Mouse (Mus musculus) urinary bladder, adult 18-20 months (tissue): ENCODE results near the gene Foxn3.

Experiments used
- DNase-seq, 2 experiments: peaks; one replicate each; pipeline ENCODE4 v3.0.0; 2022; ENCODE audit warnings: low spot score in 2 of 2, mixed read lengths in 2 of 2

Gene Foxn3

DNA sequence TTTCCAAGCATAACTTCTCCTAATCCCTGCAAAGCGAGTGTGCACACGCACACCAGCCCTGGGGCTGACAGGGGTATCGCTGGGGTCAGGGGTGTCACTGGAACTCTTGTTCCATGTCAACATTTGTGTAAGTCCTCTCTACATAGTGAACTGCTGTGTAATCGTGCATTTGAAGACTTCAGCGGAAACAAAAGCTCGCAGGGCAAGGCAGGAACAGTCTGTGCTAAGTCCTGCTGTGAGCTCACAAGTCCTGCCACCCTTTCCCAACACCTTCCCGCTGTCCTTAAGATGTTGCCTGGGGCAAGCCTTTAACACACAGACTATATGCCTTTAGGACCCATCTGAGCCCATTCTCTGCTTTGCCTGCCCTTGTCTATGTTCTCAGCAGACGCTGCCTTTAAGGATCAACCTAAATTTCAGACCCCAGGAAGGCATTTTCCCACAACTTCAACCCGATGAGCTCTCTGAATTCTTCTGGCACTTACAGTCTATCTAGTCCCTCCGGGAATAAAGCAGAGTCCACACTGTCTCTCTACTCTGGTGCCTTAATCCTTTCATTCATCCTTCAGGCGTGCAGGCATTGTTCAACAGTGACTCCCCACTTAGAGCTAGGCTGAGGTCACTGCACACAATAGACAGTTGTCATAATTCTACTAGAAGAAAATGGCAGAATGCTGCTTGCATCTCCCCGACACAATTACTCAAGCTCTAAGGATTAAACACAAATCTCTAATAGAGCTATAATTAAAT, 264.4 kb downstream of the Foxn3 start:
- no peak for DNase-seq

DNA sequence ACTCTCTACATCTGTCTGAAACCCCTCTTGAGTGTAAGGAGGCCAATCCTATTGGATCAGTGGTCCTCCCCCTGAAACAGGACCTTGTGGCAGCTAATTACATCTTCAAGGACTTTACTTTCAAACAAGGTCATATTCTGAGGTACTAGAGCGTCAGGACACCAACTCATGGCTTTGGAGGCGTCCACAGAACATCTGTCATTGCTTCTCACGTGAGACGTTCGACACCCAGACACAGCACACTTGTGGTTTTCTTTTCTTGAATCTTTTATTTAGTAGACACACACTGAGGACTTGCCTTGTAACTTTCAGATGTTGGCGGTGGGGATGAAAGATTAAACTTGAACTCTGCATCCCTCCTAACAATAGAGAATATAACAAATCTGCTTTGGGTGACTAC, 265.1 kb downstream of the Foxn3 start:
- no peak for DNase-seq

DNA sequence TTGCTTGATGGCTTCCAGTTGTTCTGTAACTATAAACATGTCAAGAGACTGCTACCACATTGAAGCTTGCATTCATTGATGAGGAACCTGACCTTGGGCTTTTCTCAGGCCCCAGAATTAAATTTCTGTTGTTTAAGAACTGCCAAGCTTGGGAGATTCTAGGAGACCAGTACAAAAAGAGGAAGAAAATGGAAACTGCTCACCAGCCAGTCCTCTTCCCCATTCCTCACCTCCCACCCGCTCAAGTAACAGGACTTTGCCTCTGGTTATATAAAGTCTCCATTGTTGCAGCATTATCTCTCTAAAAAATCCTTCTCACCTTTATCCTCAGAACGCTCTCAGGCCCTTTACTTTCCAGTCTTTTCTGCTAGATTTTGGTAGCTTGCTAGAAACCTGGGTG, 265.6 kb downstream of the Foxn3 start:
- DNase-seq: no peak

DNA sequence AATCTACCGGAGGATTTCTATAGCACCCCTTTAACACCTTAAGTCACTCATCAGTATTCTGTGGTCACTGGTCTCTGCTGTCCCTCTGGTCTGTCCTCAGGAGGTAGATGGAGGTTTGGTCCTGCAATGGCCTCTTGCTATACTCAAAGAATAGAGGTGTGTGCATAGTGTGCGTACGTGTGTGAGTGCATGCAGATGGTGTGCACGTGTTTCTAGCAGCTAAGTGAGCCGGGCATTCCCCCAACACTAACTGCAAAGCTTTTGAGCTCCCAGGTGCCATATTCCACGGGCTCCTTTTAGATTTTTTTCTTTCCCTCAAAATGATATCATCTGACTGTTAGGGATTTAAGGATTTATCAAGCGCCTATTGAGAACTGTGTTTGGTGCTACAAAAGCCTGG, 269.9 kb downstream of the Foxn3 start:
- DNase-seq: no peak

DNA sequence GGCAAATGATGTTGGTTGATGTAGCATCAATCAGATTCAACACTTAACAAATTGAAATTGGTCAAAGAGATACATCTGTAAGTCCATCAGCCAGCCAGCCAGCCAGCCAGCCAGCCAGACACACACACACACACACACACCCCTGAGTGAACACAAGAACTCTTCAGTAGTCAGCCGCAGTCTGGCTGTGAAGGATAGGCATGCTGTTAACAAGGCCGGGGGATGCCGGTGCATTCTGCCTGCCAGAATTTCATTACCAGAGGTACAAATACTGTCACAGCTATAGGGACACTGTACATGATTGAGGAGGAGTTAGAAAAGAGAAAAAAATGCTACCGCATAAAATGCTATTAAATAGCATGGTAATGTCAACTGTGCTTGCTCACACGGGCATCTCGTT, 271.2 kb downstream of the Foxn3 start:
- DNase-seq: no peak

DNA sequence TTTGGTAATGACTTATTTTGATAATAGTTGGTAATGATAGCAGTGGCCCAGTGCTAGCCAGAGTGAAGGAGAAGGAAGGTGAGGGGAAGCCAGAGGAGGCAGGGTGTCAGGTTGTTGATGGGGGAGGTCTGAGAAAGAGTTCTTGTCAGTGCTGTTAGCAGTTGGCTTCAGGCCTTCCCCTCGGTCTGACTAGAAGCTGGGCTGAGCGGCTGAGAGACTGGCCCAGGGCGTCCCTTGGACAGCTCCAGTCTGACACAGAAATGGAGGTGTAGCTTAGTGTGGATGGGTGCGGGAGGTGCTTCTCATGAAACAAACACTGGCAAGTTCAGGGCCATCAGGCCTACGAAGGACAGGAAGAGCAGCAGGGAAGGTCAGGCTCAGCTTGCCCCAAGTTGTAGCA, 276.3 kb downstream of the Foxn3 start:
- DNase-seq: no peak

DNA sequence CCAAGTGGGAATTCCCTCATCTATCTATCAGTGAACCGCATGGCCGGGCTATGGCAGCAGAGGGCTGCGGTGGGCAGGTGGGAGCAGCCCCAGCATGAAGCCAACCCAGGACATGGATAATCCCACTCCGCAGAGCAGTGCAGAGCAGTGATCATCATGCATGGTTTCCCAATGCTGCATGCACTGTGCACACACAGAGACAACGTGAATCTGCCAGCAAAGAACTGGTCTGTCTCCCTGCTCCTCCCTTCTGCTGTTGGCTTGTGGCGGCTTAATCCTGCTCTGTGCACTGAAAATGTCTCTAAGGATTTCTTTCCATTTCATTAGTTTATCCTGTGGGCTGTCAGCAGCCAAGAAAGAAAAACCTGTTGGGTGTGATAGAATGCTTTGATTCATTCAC, 276.7 kb downstream of the Foxn3 start:
- no peak for DNase-seq

DNA sequence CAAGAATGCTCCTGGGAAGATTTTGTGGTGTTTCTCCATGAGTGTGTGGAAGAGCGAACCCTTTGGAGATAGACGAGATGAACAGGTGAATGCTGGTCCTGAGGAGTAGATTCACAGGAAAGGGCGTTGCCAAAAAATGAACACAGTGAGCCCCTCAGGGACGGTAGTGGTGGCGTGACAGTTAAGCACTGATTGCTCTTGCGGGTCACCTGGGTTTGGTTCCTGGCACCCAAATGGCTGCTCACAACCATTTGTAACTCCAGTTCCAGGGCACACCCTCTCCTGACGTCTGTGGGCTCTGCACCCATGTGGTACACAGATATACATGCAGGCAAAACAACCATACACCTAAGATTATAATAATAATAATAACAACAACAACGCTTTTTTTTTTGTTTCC, 277.7 kb downstream of the Foxn3 start:
- DNase-seq: no peak

DNA sequence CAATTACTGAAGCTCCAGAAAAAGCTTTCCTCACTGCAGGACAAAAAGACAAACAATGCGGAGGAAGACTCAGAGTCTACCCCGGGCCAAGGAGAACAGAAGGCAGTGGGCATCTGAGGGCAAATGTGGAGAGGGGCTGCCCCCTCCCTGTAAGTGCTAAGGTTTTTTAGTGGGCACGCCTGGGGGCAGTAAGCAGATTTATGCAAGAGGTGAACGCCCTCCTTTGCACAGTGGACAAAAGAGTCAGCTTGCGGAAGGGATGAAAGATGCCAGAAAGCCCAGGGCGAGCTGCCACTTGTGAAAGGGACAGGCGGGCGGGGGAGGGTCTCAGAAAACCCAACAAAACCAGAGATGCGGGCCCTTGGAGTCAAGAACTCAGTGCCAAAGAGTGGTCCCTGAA, 278.2 kb downstream of the Foxn3 start:
- no peak for DNase-seq

DNA sequence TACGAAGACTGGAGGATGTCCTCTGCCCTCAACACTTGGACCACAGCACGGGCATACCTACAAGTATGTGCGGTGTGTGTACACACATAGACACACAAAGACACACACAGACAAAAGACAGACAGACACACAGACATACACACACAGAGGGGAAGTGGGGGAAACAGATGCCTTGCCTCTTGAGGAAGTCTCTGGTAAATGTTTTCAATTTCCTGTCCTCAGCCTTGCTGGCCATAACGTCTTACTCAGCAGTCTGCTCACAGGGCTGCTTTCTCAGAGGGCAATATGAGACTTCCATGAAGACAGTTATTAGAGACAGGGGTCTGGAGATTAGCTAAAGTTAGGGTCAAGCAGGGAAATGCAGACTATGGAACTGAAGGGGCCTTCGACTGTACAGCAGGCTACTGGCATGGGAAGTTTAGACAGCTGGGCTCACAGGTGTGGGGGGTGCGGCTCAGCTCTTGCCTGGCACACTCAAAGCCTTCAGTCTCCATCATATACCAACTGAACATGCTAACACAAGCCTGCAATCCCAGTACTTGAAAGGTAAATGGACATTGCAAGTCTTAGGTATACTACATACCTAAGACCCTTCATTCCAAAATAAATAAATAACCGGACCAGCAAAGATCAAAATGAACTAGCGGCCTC, 278.8 kb downstream of the Foxn3 start:
- no peak for DNase-seq

DNA sequence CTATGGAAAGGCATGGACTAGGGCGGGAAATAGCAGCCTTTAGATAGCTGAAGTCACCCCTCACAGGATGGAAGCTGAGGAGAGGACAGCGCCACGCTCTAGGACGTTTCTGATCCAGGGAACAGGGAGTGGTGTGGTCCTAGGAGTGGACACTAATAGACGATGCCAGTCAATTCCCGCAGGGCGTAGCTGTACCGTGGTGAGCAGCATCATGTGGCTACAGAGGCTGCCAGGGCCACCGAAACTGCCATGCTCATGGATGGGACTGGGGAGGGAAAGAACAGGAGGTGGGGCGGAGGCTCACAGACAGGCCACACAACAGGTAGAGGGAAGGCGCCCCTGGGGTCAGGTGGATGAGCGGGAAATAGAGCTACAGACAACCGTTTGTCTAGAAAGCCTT, 282.6 kb downstream of the Foxn3 start:
- no peak for DNase-seq

DNA sequence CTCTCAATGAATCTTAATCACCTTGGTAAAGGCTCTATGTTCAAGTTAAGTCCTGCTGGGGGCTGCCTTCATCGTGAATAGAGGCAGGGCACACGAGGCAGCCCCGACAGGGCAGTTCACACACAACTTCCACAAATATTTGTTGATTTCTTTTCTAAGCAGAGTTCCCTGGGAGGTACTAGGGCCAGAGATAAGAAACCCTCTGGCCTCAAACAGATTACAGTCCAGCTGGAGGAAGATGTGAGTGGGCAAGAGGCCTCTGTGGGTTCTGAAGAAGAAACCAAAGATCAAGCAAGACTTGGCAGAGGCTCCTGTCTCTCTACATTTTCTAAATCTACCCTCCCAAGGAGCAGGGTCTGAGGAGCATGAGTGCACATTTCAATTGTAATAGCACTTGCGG, 283.1 kb downstream of the Foxn3 start:
- DNase-seq: no peak

DNA sequence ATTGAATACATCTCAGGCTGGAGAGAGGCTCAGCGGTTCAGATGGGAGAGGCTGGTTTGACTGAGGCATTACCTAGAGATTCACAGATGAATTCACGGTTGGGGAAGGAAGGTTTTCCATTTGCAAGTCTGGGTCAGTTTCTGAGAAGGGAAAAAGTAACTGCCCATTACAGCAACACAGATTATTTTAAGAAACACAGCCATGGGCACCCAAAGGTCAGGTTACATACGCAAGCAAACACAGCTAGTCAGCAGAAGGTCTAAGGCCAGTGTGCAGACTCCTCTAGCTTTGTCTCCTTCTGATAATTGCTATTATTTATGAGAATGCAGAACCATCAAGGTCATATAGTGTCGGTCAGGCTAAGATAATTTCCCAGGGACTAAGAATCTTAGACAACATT, 284.0 kb downstream of the Foxn3 start:
- DNase-seq: no peak

DNA sequence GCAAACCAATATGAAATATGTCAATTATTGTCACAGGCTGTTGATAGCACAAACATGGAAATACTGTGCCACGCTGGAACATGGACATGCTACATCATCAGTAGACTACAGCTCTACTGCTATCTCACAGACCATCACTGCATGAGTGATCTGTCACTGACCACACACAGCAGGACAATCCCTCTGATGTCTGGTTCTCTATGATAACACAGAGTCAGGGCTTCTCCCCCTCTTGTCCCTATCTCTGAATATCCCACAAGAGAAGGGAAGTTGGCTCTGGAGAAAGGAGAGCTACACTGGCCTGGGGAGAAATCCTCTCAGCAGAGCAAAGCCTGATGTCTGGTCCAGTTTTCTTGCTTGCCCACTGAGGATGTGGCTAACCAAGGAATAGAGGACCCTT, 288.8 kb downstream of the Foxn3 start:
- DNase-seq: no peak

DNA sequence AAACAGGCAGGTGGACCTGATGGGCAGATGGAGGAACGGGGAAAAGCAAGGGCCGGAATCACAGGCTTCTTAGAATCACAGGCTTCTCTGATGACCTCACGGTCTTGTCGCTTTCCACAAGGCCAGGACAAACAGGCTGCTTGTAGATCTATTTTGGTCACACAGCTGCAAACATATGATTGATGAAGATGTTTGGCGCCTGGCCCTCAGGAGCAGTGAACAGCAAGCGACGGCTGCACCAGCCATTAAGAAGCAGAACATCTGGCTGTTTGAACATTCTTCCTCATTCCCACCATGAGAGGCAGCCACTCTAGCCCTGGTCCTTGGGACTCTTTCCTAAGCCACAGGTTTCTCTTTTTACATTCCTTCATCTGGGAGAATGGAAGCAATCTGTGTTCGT, 294.0 kb downstream of the Foxn3 start:
- DNase-seq: no peak

DNA sequence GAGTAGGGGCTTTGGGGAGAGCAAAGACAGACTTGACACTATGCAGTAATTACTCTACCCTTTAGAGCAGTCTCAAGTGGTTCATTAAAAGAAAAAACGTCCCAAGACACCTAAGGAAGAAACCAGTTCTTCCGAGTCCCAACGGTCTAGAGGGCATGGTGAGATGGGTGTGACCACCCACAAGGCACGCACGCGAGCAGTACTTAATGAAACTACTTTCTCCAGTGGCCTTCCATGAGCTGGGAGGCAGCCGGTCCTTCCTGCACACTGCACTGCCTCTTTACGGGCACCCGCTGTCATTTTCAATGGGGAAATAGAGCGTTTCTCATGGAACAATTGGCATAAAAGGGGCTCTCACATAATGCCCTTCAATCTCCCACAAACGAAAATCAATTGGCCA, 294.4 kb downstream of the Foxn3 start:
- no peak for DNase-seq

DNA sequence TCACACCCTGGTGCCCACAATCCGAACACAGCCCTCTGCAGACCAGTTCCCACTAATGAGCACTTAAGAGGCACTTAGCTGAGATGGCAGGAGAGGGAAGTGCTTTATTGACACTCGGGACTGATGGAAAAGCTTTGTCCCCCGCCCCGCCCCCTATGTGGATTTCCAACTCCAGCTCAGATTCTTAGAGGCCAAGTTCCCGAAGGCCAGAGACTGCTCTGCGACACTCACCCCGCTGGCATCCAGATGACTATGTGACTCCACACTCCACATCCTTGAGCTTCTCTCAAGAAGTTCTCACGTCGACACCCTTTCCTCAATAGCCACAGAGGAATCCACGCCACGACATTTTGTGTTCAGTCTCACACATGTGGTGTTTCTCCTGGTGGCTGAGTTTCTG, 295.6 kb downstream of the Foxn3 start:
- no peak for DNase-seq

DNA sequence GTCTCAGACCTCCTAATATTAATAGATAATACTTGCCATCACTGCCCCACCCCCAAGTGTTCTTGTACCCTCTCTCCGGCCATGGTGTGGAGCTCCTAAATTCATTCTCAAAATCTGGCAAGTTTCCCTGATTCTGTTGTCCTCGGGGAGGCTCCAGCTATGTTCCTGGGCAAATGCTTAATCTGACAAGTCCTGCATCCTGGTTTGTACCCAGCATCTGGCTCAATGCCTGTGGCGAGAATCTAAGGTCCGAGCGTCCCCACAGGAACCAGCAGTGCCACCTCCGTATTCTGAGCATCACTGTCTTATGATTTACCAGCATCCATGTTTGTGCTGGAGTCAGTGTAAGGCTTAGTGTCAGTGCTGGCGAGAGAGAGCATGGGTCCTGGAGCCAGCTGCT, 296.9 kb downstream of the Foxn3 start:
- no peak for DNase-seq

DNA sequence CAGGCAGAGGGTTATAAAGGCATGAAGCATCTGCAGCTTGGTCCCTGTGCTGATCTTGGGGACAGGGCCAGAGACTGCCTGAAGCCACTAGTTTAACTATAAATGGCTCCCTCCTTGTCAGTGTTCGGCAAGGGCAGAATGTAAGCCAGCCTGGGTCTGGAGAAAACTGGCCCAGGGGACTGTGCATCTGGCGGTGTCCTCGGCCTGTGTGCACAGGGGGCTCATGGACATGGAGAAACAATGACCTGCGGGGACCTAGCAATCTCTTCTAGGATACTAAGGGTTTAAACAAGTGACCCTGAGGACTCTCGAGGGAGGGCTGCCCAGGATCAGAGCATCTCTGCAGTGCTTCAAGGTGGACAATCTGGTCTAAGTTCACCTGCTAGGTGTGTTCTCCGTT, 297.6 kb downstream of the Foxn3 start:
- no peak for DNase-seq

DNA sequence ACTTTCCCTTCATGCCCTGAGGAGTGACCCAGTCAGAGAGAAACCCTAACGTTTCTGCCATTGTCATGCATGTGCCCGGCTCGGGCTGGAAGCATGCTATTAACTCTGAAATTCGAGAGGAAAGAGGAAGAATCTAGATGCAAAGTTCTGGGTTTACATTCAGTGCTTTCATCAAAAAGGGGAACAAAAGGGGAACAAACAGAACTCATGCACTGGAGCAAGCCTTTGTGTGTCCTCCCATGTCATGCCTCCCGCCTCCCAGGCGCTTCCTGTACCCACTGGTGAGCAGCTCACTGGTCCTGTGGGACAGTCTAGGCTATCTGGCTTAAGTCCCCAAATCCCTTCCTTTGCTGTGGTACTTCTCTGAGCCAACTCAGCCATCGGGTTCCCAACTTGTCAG, 299.0 kb downstream of the Foxn3 start:
- no peak for DNase-seq

DNA sequence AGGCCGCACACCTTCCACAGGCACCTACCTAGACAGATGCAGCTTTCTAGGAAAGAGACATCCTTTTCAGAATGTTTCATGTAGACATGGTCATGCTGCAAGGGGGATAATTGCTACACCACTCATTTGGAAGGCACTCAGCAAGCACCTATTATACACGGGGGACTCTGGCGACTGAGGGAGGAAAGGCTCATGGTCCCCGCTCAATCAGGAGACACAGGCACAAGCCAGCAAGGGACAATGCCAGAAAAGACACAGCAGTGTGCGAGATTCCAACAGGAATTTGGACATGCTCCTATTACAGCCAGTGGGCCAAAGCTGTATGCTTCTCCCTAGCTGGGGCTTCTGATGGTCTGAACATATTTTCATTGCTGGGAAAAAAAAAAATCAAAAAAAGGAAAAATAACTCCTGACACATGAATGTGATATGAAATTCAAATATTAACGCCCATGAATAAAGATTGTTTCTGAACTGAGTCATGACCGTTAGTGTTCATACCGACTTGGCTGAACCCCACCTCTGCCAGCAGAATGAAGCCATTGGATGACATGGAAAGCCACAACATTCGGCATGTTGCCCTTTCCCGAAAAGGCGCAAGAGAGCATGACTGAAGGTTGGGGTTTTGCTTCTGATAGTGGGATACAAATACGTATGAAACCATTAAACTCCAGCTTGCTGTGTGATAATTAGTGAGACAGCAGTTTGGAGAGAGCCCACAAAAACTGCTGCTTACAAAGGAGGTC, 299.6 kb downstream of the Foxn3 start:
- DNase-seq: no peak

DNA sequence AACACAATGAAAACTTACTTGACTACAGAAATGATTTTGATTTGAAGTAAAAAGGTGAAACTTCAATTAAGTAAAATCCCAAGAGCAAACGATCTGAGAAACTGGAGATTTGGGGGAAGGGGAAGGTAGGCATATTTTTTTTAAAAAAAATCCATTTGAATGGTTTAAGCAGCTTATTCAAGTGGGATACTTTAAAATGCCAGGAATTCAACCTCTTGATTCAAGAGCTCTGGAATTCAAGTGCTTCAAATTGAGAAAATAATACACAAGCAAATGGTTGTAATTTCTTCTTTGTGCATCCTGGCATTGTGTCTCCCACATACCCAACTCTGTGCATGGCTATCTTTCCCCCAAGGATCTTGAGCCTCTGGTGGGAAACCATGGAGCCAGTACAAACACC, 300.5 kb downstream of the Foxn3 start:
- no peak for DNase-seq

DNA sequence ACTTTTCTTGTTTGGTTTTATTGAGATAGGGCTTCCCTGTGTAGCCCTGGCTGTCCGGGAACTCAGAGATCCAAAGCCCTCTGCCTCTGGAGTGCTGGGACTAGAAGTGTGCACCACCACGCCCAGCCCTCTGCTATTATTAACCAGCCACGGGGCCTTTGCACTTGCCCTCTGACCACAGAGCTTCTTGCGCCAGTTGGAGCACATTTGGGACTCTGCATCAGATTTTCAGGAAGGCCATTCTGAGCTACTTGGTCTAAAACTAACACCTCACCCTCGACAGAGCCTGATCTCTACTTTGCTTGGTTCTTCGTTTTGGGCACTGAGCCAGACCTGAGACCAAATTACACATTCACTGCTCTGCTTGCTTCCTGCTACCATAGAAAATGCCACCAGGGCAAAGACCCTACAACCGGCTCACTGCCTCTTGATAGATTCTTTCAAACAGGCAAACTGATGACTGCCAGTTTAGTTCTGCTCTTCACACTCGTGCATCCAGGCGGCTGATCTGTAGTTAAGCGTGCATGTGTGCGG, 301.2 kb downstream of the Foxn3 start:
- no peak for DNase-seq
